Mouse (Mus musculus): ENCODE measurements at regions not wholly inside any gene's neighbourhood (a gene's known extent, or its start where the extent isn't known, plus 50 kb on each side); places are given as distances from the start of the nearest gene placed in this dataset.

DNA sequence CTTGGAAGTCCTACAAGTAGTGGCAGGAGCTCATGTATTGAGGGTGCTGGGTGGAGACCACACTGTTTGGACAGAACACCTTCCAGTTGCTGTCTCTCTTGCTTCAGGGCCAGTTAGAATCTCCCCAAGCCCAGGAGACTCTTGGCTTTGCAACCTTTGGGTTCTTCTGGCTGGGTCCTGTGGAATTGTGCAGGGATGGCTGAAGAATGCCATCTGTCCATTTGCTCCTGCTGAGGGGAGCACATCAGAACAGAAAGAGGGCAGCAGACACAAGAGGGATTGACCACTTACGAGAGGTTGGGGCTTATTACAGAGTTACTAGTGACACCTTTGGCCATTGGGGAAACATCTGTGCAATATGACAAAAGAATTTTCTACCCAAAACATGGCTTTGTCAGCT lies 145.1 kb downstream of the Rps24 start:
- DNase-seq: no peak

DNA sequence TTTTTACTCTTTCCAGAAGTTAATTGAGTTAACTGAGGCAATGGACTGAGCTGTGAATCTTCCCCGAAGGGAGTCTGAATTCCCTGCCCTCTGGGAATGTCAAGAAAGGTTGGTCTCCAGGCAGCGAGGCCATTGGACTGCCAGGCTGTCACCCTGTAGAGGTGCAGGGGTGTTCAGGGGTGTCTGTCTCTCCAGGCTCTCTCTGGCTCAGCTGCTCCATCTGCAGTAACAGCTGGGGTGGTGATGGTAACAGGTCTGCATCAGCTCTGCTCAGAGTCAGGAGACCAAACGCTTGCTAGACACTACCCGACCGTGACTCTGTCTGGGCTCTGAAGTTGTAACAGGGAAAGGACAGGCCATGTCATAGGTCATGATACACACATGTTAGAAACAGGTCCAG lies 154.9 kb downstream of the Rps24 start:
- no peak for DNase-seq

DNA sequence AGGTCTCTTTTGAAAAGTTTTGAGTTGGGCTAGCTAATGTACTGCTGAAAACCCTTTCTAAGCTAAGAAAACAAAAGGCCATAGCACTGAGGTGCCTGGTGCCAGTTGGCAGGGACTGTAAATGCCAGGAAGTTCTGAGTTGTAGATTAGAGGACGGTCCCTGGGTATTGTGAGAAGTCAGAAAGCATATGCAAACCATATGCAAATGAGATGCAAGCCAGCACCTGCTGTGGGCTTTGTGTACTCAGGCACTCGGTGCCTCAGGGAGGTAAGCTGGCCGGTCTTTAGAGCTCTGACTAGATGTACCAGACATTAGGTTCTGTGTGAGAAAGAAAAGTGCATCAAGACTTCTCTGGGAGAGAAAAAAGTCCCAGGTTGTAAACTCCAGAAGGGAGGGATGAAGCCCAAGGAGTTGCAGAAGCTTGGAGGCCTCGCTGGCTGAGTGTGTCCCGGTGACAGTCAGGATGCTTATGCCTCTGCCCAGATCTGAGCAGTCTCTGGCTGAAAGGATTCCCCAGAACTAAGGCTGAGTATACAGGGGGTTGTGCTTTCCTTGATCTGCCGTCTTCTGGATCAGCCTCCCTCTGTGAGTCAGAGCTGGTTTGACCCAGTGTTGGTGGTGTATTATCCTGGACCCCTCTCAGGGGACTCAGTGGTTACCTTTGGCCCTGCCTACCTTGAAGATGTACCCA lies 157.3 kb downstream of the Rps24 start:
- DNase-seq: no peak

DNA sequence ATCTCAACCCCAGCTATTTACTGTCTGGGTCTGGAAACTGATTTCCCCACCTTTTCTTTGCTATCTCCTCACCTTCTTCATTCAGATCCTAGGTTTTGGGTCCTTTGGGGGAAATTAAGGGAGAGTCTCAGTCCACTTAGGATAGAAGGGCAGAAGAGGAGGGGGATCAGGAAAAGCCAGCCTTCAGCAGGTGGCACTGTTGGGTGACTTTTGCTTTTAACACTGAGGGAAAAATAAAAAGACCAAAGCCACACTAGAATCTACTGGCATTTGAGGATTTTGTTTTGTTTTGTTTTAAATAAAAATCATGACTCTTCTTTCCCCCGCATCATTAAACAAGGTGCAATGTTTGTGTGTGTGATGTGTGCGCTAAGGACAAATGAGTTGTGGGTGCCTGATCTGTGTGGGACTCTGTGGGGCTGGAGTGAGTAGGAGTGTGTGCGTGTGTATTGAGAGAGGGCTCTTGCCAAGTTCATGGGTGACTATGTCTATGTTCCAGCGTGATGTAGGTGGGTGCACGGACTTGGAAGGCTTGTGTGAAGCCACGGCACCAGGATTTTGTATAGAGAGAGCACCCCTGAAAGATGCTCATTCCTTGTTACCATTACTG lies 159.4 kb downstream of the Rps24 start:
- DNase-seq: peak; percentile 11

DNA sequence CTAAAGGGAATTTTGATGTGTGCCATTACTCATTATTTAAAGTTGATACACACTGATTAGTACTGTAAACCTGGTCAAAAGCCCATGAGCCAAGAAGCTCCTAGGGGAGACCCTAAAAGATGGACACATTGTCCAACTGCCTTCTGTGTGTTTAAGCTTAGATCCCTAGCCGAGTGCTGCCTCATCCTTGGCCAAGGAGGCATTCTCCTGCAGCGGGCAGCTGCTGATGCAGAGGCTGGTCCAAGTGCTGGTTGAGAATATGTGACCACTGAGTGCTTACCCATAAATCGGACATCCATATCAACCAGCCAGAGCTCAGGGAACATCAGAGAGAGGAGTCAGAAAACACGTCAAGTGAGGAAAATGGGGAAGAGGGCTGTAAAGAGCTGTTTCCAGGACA lies 160.8 kb downstream of the Rps24 start:
- DNase-seq: no peak

DNA sequence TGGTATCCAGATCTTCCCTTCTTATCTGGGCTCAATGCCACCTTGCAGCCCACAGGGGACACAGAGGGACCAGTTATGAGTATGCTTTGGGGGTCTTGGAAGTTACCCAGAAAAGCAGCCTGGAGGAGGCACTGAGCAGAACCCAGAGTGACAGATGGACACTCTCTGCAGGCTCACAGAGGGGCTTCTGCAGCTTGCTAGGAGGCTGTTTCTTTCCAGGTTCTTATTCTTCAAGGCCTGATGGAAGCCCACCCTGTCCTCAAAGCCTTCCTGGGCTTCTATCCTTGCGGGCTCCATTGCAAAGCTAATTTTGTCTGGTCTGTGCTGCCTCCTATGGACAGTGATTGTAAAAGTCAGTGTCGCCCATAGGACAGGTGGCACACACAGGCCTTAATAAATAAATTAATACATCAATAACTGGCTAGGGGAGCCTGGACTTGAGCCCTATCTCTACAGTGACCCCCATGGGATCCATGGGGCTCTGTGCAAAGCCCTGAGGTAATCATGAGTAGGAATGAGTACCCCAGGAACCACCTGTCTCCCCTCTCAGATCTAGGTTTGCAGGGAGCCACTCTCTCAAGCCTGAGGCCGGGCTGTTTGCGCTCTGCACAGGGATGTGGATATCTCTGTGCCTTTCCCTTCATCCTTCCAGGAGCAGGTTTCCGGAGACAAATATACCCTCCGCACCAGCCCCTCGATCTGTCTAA lies 163.4 kb downstream of the Rps24 start:
- no peak for DNase-seq

DNA sequence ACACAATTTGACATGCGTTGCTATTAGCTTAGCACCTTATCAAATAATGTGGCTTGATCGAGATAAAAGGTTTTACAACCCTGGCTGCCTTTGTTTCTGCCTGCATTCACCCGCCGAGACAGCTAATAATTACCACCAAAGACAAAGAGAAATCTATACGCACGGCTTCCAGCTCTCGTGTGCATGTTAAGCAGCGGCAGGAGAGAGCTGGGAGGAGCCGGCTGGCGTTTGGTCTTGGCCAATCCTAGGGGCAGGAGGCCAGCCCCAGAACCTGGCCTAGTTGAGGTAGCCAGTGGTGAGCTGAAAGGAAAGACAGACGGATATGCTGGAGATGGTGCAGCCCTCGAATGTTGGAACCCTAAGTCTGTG lies 164.0 kb downstream of the Rps24 start:
- no peak for DNase-seq

DNA sequence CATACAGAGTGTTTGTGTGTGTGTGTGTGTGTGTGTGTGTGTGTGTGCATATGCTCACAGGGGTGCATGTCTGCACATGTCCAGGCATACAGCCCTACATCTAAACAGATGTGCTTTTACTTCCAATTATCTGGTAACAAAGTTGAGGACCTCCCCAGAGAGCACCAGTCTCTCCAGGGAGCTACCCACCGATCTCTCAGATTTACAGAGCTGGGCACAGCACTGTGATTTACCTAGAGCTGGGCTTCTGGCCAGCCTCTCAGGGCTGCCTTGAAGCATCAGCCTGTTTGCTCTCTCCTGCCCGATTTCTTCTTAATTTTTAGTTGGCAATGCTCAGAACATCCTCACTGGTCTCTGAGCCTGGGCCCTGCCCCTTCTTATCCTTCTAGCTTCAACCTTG lies 165.7 kb downstream of the Rps24 start:
- no peak for DNase-seq

DNA sequence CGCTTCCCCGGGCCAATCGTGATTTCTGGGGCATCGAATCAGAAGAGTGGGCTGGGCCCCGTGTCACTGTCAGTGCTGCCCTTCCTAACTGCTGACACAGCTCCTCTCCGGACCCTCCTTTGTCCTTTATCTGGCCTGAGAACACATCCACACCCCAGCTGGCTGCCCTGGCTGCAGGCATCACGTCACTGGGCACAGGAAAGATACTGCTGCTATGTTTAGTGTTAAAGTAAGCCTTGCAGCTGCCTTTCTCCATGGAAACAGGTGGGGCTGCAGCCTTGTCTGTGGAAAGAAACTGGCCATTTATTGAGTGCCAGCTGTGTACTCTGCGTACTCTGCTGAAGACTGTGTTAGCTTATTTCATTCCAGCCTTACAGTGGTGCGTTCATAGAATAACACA lies 168.7 kb downstream of the Rps24 start:
- no peak for DNase-seq

DNA sequence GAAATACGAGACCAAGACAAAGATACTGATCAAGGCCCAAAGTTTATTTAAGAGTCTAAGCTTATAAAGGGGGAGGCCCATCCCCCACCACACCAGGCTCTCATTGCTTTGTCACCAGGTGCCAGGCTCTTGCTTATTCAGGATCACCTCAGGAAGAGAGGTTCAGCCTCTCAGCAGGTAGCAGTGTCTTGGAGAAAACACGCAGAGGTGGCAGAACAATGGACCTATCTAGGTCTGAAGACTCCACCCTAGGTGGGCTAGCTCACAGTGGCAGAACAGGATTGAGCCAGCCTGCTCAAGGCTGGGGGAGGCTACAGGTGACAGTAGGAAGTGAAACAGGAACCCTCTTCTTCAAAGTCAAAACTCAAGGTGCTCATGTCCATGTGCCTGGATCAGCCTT lies 174.9 kb downstream of the Rps24 start:
- DNase-seq: no peak

DNA sequence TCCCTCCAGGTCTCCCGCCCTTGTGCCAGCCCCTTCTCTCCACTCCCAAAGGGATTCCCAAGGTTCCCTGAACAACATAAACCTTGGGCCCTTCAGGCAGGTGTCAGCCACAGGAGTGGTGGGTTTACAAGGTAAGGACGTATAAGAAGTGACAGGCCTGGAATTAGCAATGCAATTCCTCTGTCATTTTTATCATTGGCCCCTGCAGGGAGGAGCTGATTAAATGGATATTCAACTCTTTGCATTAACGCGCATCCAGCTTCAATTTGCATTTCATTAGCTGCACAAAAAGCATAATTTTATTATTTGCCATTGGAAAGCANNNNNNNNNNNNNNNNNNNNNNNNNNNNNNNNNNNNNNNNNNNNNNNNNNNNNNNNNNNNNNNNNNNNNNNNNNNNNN lies 178.3 kb downstream of the Rps24 start:
- DNase-seq: no peak

All from adrenal gland, adult 2 months (tissue).